Mouse (Mus musculus) kidney, embryonic 14.5 days (tissue): Measurements from ENCODE around the gene 1500009C09Rik. TPM values are rescaled to one million over a fixed set of nuclear protein-coding genes. Genes with fewer than 3 reads are reported as not detected.
"Not testable (repeated sequence)": the region's sequence is repeated elsewhere in the genome, so short reads cannot be mapped to it uniquely, and the experiment has no call there.

Experiments
- ATAC-seq: fragments of 200-750 bp; cut with Nextera tagmentation; 2 replicates; pipeline ENCODE4 v1.8.0; 2017; ENCODE audit warnings: moderate number of reproducible peaks, mild to moderate bottlenecking, moderate TSS enrichment, moderate library complexity; ENCODE audit not compliant: low FRiP score, low TSS enrichment
- H3K27ac ChIP-seq: fragments of 300-500 bp; sonication (generic); 2 replicates; pipeline ENCODE4 v1.5.1; 2014; ENCODE audit warnings: low read depth, mild to moderate bottlenecking, low read length, moderate library complexity, mixed read lengths
- H3K27me3 ChIP-seq: fragments of 300-500 bp; sonication (generic); 2 replicates; pipeline ENCODE4 v1.6.1; 2014; ENCODE audit warnings: mild to moderate bottlenecking, low read length; ENCODE audit not compliant: control insufficient read depth, insufficient read depth
- H3K36me3 ChIP-seq: fragments of 300-500 bp; sonication (generic); 2 replicates; pipeline ENCODE4 v1.6.1; 2014; ENCODE audit warnings: low read length, mixed read lengths; ENCODE audit not compliant: control insufficient read depth, insufficient read depth
- H3K4me1 ChIP-seq: fragments of 300-500 bp; sonication (generic); 2 replicates; pipeline ENCODE4 v1.6.1; 2014; ENCODE audit warnings: low read length, mixed read lengths; ENCODE audit not compliant: control insufficient read depth, insufficient read depth
- H3K4me2 ChIP-seq: fragments of 300-500 bp; sonication (generic); replicated peaks from 2 replicates; pipeline ENCODE4 v1.6.1; 2014; ENCODE audit warnings: low read depth, mild to moderate bottlenecking, low read length
- H3K4me3 ChIP-seq: fragments of 300-500 bp; sonication (generic); 2 replicates; pipeline ENCODE4 v1.5.1; 2014; ENCODE audit warnings: mild to moderate bottlenecking, low read length
- H3K9ac ChIP-seq: fragments of 300-500 bp; sonication (generic); 2 replicates; pipeline ENCODE4 v1.6.1; 2014; ENCODE audit warnings: low read depth, mild to moderate bottlenecking, low read length, moderate library complexity
- H3K9me3 ChIP-seq: fragments of 300-500 bp; sonication (generic); 2 replicates; pipeline ENCODE4 v1.6.1; 2016; ENCODE audit warnings: low read length; ENCODE audit not compliant: control insufficient read depth
- WGBS: fragments of 180-500 bp; shearing (Covaris S2); extraction: QIAGEN DNeasy Blood & Tissue Kit; methylation state at CpG from one replicate; pipeline ENCODE4 v1.1.7; 2014; 5-methylcytosine and 5-hydroxymethylcytosine counted together
- polyA plus RNA-seq: library from polyadenylated mRNA; unstranded; fragments of >200 nt; fragmentation: Nextera tagmentation; extraction: Ambion mirVana; gene quantifications from 2 replicates; pipeline ENCODE4 v1.2.1, GENCODE M21; 2014

Gene 1500009C09Rik
- polyA plus RNA-seq, 1 experiment from 2014 or later, result not detected

GRCm38 (mm10) chr15:82236565-82236964 is 15.6 kb upstream of the 1500009C09Rik start:
- WGBS, result 19% methylated on average over 5 of the region's 5 CpGs
- Histone ChIP-seq H3K36me3 (peaks cover 9% of the 10 kb centered on the region; the same call in 1 of the 2 replicates), H3K9ac (no peak overlapping the region), H3K4me1 (0 out of 2 replicates have a peak, but pooled peaks cover 7% of the 10 kb centered on the region), H3K9me3 (no peaks in the 10 kb centered on the region), H3K4me3 (no peak overlapping the region), H3K4me2 (no peak overlapping the region), H3K27me3 (no peaks in the 10 kb centered on the region), H3K27ac (no peak overlapping the region)
- ATAC-seq, result peak; percentile 67; the same call in 1 of the 2 replicates

- H3K27me3 ChIP-seq, result no peaks in the 10 kb centered on the region
- H3K9me3 ChIP-seq, result no peaks in the 10 kb centered on the region
- no peak for ATAC-seq
- 0 out of 2 replicates have a peak, but pooled peaks cover 7% of the 10 kb centered on the region for H3K36me3 ChIP-seq
- H3K4me3 ChIP-seq, result peak overlapping the region; percentile 58
- peaks cover 13% of the 10 kb centered on the region; the same call in 1 of the 2 replicates for H3K4me1 ChIP-seq
- peak overlapping the region; percentile 75; the same call in 1 of the 2 replicates for H3K9ac ChIP-seq
- H3K27ac ChIP-seq, result no peak overlapping the region
- peak overlapping the region; percentile 94 for H3K4me2 ChIP-seq
- 76% methylated on average over 3 of the region's 3 CpGs for WGBS
These were observed 8.9 kb upstream of the 1500009C09Rik start for GRCm38 (mm10) chr15:82243311-82243710.

DNA sequence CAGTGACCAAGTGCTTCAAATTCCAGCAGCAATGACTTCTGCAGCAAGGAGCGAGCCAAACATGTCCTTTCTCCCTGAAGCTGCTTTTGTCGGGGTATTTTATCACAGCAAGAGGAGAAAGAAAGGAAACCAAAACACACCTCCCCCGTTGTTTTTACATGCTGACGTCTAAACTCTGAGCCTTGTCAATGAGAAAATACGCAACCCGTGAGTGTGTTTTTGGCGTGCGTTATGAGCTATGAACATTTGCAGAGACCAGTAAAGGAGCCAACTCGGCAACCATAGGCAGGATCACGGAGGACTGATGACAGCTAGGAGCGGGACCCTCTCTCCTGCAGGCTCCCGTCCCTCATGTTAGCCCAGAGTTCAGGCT is 8.5 kb upstream of the 1500009C09Rik start:
- H3K27ac ChIP-seq, result 0 out of 2 replicates have a peak overlapping the region, but pooled peaks have one; percentile 30
- no peaks in the 10 kb centered on the region for H3K27me3 ChIP-seq
- H3K4me2 ChIP-seq, result peak overlapping the region; percentile 94
- WGBS, result 3% methylated on average over 12 of the region's 12 CpGs
- no peaks in the 10 kb centered on the region for H3K9me3 ChIP-seq
- 0 out of 2 replicates have a peak, but pooled peaks cover 4% of the 10 kb centered on the region for H3K36me3 ChIP-seq
- H3K9ac ChIP-seq, result peak overlapping the region; percentile 75
- ATAC-seq, result no peak
- peak overlapping the region; percentile 58 for H3K4me3 ChIP-seq
- peaks cover 13% of the 10 kb centered on the region; the same call in 1 of the 2 replicates for H3K4me1 ChIP-seq

DNA sequence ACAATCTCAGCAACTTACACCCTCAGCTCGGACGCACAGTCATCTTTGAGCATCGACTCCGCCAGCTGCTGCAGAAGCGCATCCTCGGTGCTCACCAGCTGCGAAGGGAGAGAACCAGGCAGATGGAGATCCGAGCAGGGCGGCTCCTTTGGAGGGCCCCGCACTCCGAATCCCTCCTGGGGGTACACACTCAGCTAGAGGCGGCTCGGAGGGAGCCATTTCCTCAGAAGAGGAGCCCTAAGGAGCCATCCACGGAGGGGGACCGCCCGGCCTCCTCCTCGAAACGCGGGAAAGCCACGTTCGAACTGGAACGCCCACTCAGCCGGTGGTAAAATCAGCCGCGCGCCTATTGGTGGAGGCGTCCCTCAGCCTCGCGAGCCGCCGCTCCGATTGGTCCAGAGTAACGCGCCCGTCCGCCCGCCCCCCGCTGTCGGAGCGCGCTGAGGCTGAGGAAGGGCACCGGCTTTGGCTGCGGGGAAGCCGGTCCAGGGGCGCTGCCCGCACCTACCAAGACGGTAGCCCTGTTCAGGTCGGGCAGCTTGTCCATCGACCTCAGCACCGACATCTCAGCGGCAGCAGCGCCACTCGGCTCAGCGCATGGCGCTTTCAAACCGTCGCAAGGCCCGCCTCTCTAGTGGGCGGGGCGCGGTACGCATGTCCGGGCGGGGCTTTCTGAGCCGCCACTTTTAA is 7.9 kb upstream of the 1500009C09Rik start, which contains the start of gene Cenpm:
Cenpm (minus strand) TSS at position 634 of the 690 bp plus-strand sequence.
- Histone ChIP-seq H3K4me3 (peak within 1 kb of the TSS; percentile 58), H3K9ac (peak within 1 kb of the TSS; percentile 75), H3K27me3 (no peaks in the 10 kb centered on the region), H3K4me1 (peaks cover 13% of the 10 kb centered on the region; the same call in 1 of the 2 replicates), H3K4me2 (peak within 1 kb of the TSS; percentile 94), H3K27ac (peak within 1 kb of the TSS; percentile 53; the same call in 1 of the 2 replicates), H3K9me3 (no peaks in the 10 kb centered on the region), H3K36me3 (no peaks in the 10 kb centered on the region)
- peak; percentile 97 for ATAC-seq
- WGBS, result under 1% methylated on average over 64 of the region's 65 CpGs

DNA sequence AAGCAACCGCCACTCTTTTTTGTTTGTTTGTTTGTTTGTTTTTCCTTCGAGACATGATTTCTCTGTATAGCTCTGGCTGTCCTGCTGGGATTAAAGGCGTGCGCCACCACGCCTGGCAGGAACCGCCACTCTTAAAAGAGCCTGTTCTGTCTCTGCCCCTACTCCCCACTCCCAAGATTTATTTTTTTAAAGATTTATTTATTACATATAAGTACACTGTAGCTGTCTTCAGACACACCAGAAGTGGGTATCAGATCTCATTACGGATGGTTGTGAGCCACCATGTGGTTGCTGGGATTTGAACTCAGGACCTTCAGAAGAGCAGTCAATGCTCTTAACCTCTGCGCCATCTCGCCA is 7.4 kb upstream of the 1500009C09Rik start:
- H3K27me3 ChIP-seq, H3K36me3 ChIP-seq, H3K9me3 ChIP-seq: not testable (repeated sequence)
- Histone ChIP-seq H3K4me2 (peak overlapping the region; percentile 94), H3K9ac (peak overlapping the region; percentile 75; the same call in 1 of the 2 replicates), H3K4me3 (peak overlapping the region; percentile 58), H3K27ac (peak overlapping the region; percentile 53; the same call in 1 of the 2 replicates), H3K4me1 (peaks cover 13% of the 10 kb centered on the region; the same call in 1 of the 2 replicates)
- WGBS, result 23% methylated on average over 9 of the region's 9 CpGs
- peak; percentile 48 for ATAC-seq

GRCm38 (mm10) chr15:82247131-82247776 is 4.9 kb upstream of the 1500009C09Rik start:
- no peak overlapping the region for H3K27ac ChIP-seq
- 77% methylated on average over 3 of the region's 3 CpGs for WGBS
- H3K9ac ChIP-seq, result no peak overlapping the region
- H3K36me3 ChIP-seq, result no peaks in the 10 kb centered on the region
- peaks cover 10% of the 10 kb centered on the region; the same call in 1 of the 2 replicates for H3K4me1 ChIP-seq
- no peaks in the 10 kb centered on the region for H3K27me3 ChIP-seq
- ATAC-seq, result no peak
- H3K4me3 ChIP-seq, result no peak overlapping the region
- no peak overlapping the region for H3K4me2 ChIP-seq
- no peaks in the 10 kb centered on the region; the same call in 1 of the 2 replicates for H3K9me3 ChIP-seq

GRCm38 (mm10) chr15:82251579-82251978 is 618 bp upstream of the 1500009C09Rik start:
- no peaks in the 10 kb centered on the region for H3K27me3 ChIP-seq
- no peak overlapping the region for H3K4me2 ChIP-seq
- no peak overlapping the region for H3K4me3 ChIP-seq
- no peaks in the 10 kb centered on the region; the same call in 1 of the 2 replicates for H3K9me3 ChIP-seq
- H3K9ac ChIP-seq, result no peak overlapping the region
- H3K36me3 ChIP-seq, result no peaks in the 10 kb centered on the region
- 96% methylated on average over 3 of the region's 3 CpGs for WGBS
- ATAC-seq, result no peak
- no peak overlapping the region for H3K27ac ChIP-seq
- no peaks in the 10 kb centered on the region for H3K4me1 ChIP-seq

DNA sequence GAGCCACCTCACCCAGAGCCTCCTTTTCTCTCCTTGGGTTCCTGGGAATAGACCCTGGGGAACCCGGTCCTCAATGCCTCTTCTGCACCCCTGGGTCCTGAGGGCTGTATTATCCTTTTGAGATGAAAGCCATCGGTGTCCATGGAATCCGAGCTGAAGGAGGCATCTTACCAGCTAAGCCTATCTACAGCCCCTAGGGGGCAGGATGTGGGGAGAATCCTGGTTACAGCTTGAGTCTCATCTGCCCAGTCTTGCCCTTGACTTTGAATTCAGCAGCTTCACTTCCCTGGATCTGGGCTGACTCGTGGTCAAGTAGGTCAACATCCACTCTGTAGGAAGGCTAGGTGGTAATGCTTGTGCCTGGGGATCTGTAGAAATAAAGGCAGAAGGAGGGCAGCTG is 3.1 kb downstream of the 1500009C09Rik start:
- no peak overlapping the region for H3K27ac ChIP-seq
- 55% methylated on average over 4 of the region's 4 CpGs for WGBS

More for the DNA sequence above, 3.1 kb downstream of the 1500009C09Rik start:
- H3K9me3 ChIP-seq, result no peaks in the 10 kb centered on the region; the same call in 1 of the 2 replicates
- H3K4me2 ChIP-seq, result no peak overlapping the region
- H3K27me3 ChIP-seq, result no peaks in the 10 kb centered on the region
- H3K9ac ChIP-seq, result no peak overlapping the region
- no peak overlapping the region for H3K4me3 ChIP-seq
- no peak for ATAC-seq
- no peaks in the 10 kb centered on the region for H3K4me1 ChIP-seq
- no peaks in the 10 kb centered on the region for H3K36me3 ChIP-seq
